Mouse (Mus musculus): ENCODE measurements around the gene Aqp2. TPM values are rescaled to one million over a fixed set of nuclear protein-coding genes. Genes with fewer than 3 reads are reported as not detected.

The Aqp2 gene
- total RNA-seq (2021): 1 to 10 TPM; 1.4 to 2.5 TPM
- long read RNA-seq, experiment 1, partial matches to known transcripts: 0 of 2 reads
- long read RNA-seq, experiment 1, other reads (novel, unspliced or antisense): 0 of 2 reads
- long read RNA-seq, experiment 2, partial matches to known transcripts: 1 of 4 reads
- long read RNA-seq, experiment 2, other reads (novel, unspliced or antisense): 0 of 4 reads

DNA sequence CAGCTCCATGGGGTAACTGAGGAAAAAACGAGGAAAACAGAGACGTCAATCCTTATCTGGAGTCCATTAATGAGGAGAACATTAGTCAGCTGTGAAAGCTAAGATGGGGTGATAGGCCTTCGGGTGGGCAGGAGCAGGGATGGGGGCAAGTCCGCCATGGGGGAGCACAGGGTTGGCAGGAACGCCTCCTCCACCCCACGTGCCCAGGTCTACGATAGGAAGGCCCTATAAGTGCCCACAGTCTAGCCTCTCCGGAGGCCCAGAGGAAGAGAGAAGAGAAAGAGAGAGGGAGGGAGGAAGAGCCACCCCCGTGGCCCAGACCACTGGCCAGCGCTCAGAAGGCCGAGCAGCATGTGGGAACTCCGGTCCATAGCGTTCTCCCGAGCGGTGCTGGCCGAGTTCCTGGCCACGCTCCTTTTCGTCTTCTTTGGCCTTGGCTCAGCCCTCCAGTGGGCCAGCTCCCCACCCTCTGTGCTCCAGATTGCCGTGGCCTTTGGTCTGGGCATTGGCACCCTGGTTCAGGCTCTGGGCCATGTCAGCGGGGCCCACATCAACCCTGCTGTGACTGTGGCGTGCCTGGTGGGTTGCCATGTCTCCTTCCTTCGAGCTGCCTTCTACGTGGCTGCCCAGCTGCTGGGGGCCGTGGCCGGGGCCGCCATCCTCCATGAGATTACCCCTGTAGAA, at the start of gene Aqp2:
Aqp2 (plus strand) TSS at position 254 of the 684 bp plus-strand sequence.
- no peak for DNase-seq (ENCODE audit: low spot score in 2 of 2)

DNA sequence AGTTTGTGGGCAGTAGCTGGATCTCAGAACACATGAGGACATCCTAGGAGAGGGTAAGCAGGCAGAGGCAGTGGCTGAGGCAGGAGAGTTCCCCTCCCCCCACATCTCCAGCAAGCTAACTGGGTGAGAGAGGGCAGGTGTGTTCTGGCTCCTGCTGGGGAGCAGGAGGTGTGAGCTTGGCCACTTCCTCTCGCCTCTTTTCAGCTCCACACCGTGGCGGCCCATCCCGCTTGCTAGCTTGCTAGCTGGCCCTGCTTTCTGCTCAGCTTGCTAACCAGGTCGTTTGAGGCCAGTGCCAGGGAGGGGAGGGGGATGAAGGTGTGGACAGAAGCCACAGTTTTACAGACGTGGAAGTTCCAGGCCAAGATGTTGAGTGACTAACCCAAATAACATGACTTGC, 47.7 kb upstream of the Aqp2 start:
- no peak for DNase-seq (ENCODE audit: low spot score in 2 of 2)

DNA sequence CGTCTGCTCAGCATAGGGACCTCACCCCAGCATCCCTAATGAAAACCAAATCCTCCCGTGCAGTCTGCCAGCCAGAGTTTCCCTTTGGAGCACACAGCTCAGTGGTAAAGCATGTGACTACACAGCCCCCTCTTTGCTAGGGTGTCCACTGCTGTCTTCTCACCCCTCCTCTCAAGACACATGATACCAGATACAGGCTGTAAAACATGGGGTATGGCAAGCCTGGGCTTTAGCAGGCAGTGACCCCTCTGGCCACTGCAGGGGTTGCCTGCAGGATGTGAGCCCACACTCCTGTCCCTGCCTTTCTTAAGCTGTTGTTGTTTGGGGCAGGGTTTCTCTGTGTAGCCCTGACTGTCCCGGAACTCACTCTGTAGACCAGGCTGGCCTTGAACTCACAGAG, 46.8 kb upstream of the Aqp2 start:
- DNase-seq (ENCODE audit: low spot score in 2 of 2): no peak

DNA sequence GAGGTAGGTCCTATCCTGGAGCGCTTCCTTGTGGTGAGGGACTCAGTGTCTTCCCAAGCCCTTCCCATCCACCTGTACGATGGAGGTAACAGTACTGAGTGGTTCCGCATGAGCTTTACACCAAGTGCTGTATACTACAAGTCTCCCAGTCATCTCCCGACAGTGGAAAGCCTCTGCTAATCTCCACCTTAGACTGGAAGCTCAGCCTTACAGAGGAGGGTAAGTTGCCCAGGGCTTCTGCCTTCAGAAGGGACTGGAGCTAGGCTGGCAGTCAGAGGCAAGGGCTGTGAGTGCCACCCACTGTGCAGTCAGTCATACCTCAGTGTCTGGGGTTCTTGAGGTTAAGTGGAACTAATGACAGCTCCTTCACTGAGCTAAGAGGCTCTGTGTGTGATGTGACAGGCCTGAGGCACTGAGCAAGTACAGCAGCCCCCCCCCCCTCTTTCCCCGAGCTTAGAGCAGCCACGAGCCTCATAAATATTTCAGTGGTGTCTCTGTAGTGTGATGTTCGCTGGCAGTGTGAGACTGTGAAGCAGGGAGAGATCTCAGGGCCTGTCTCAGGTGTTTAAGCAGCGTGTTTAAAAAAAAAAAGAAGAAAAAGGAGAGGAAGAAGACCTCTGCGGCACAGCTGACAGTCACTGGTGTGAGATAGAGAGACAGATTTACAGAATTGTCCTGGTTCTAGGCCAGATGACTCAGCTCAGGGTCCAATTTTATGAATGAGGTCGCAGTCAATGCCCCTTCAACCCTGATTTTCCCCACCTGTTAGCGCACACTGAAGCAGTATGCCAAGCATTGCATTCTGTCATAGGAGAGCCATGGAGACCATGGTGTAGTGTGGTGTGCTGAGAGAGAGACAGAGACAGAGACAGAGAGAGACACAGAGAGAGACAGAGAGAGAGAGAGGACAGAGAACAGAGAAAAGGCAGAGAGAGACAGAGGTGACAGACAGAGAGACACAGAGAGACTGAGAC, 41.7 kb upstream of the Aqp2 start:
- no peak for DNase-seq (ENCODE audit: low spot score in 2 of 2)

DNA sequence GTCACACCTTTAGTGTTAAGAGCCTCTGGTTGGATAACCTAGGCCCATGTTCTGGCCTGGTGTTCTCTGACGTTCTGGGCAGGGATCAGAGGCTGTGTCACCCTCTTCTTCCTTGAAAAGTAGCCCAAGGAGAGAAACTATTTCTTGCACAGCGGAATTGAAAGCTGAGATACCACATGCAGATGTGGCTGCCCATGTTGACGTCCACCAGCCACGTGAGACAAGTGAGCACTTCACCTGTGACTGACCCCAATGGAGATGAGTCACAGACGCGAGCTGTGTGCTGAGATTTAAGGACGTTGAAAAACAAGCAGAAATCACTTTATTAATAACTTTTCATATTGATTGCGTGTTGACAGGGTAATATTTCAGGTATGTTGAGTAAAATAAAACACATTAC, 39.0 kb upstream of the Aqp2 start:
- no peak for DNase-seq (ENCODE audit: low spot score in 2 of 2)

DNA sequence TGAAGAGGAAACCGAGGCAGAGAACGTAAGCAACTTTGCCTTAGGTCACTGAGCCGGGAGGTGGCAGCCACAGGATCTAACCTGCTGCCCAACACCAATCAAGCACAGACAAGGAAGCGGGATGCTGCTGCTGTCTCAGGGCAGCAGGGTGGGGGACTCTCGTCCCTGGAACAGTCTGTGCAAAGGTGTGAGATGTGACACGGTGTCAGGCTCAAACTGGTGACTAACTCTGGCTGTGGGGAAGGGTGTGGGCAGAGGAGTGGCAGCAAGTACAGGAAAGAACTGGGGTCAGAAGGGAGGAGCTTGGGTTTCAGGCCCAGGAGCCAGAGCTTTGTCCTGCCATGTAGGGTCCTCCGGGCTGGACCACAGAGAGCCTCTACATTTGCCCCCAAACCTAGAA, 34.8 kb upstream of the Aqp2 start:
- DNase-seq (ENCODE audit: low spot score in 2 of 2): no peak

DNA sequence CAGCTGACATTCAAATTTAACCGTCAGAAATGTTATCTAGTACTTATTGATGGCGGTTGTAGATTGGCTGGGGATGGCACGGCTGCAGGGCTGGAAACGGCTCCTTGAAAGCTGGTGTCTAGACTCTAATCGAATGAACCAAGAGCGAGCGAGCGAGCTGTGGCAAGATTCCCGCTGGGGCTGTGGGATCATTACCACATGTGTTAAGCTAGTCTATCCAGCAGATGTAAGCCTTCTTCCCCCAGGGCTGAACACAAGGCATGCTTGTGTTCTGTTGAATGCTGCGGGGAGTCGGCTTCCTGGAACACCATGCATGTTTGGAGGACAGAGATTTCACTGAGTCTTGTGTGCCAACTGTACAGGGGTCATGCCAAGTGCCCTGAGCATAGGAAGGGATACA, 32.3 kb upstream of the Aqp2 start:
- DNase-seq (ENCODE audit: low spot score in 2 of 2): no peak

DNA sequence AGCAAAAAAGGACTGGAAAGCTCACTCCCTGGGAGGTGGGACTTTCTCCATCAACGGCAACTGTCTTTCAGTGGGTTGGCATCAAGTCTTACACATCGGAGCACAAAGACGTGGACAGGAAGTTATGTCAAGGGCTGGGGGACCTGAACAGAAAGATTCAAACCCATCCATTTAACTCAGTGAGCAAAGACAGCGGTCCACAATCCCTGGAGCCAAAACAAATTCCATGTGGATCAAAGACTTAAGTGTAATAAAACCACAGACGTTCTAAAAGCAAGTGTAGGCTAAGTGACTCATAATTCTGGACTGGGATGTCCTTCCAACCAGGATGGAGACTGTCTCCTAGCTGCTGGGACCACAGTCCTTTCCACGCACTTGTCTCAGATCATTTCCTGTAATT, 31.1 kb upstream of the Aqp2 start:
- DNase-seq (ENCODE audit: low spot score in 2 of 2): no peak

DNA sequence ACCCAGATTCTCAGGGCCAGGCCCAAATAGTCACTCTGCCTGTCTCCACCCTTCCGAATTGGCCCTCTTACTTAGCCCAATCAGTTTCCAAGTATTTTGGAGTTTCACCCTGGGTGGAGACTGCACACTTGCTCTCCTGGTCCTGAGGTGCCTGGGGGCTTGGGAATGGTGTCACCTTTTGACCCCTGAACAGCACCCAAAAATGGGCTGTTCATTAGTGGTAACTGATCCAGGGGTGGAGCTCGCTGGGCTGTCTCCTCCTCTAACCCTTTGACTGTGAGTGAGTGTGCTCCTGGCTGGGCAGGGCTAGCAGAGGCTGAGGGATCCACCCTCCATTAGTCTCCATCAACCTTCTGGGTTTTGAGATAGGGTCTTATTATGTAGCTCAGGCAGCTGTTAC, 29.0 kb upstream of the Aqp2 start:
- DNase-seq (ENCODE audit: low spot score in 2 of 2): no peak

DNA sequence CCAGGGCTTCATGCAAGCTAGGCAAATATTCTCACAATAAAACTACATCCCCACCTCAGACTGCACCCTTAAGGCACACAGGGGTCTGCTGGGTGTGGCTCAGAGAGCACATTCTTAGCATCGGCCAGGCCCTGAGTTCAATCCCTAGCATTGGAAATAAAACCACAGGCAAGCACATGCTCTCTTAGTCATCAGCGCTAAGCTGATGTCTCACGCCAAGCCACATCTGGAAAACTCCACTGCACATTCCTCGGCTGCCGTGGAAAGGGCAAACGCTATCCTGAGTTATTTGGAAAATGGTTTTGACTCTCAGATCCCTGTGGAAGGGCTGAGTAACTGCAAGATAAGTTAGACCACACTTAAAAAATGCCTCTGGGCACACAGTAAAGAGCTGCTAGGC, 25.1 kb upstream of the Aqp2 start:
- DNase-seq (ENCODE audit: low spot score in 2 of 2): no peak

DNA sequence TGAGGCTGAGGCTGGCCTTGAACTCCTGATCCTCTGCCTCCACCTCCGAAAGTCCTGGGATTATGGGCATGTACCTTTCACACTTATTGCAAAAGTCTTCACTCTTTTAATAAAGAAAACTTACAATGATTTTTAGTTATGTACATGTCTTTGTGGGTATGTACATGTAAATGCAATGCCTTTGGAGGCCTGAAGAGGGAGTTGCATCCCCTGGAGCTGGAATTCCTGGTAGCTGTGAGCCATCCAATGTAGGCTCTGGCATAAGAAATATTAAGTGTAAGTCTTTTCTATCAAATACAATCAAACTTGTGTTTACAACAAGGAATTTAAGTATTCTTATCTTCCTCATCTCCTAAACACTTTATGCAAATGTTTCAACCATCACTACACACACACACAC, 19.9 kb upstream of the Aqp2 start:
- DNase-seq (ENCODE audit: low spot score in 2 of 2): no peak

DNA sequence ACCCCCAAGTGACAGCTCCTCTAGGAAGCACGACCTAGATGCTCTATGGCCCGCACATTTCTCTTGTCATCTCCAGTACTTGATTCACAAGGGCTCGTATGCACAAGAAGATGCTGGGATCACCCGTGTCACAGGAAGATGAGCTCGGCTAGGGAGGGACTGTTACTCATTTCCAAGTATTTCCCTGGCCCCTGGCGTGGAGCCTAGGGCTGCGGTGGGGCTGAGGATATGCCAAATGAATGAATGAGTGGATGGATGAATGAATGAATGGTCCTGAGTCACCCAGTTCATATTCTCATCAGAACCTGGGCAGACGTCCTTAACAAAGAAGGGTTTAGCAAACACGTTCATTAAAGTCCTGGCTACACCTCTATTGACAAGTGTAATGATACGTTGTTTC, 18.6 kb upstream of the Aqp2 start:
- DNase-seq (ENCODE audit: low spot score in 2 of 2): no peak

DNA sequence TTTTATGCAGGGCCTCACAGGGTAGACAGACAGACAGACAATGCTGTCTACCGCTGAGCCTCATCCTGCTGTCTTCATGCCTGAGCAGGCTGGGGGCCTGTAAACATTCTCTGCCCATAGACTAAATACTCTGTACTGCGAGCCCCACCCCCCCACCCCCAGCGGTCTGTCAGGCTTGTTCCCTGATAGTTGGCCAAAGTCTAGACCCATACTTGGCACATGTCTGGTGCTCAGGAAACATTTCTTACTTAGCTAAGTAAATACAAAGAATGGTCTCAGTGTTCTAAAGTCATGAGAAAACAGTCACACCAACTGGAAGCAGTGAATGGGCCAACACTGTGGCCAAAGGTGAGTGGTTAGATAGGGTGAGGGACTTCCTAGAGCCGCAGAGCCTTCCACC, 11.5 kb upstream of the Aqp2 start:
- DNase-seq (ENCODE audit: low spot score in 2 of 2): no peak

DNA sequence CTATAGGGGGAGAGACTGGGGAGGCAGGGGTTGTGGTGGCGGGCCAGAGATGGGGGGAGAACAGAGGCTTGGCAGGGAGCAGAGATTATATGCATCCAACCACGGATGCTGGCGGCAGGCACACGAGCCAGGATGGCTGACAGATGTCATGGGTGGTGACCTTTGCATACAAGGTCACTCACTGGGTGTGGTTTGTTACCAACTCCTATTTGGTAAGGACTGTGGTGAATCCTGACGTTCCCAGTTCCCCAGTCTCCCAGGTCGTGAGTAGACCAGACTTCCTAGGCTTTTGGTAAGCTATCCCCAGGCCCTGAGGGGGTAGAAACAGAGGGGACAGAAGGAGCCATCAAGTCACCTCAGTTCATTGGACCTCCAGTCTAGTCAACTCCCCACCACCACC, 10.2 kb upstream of the Aqp2 start:
- no peak for DNase-seq (ENCODE audit: low spot score in 2 of 2)

DNA sequence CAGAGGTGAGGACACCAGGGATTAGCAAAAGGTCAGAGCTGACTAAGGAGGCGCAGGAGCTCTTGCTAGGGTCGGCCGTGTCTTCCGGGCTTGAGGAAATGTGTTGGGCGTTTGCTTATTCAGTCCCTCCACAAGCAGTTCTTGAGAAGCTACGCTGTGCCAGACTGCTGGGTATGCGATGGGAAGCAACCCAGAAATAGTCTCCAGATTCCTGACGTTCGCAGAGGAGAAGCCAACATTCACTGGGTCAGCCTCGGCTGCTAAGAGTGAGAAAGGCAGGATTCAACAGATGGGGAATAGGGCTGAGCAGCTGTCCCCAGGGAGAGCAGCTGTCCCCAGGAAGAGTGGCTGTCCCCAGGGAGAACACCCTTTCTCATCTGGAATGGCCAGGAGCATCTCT, 9.7 kb upstream of the Aqp2 start:
- DNase-seq (ENCODE audit: low spot score in 2 of 2): no peak

DNA sequence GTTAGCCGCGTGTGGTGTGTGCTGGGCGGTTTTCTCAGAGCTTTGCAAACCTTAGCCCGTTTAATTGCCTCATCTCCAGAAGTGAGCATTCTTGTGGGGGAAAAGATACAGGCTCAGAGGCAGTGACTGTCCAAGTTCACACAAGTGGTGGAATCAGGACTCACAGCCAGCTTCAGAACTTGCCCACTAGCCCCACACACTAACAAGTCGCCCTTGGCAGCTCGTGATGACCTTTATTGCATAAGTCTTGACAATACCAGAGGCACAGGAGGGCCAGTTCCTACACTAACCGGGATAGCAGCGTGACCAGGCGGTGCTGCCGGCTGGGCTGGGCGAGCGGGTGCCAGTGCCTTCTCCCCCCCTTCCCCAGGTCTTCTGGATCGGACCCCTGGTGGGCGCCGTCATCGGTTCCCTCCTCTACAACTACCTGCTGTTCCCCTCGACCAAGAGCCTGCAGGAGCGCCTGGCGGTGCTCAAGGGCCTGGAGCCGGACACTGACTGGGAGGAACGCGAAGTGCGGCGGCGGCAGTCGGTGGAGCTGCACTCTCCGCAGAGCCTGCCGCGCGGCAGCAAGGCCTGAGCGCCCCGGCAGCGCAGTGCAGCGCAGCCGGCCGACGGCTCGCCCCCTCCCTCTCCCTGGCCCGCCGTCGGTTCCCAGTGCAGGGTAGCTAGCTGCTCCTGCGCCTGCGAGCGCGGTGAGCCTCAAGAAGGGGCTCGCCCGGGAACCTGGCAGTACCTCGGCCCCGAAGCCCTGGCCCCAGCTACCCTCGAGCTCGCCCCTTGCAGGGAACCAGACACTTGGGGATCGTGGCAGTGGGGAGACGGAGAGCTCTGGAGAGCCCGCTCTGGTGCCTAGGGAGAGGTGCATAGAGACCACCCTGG, 4.8 kb downstream of the Aqp2 start:
- DNase-seq (ENCODE audit: low spot score in 2 of 2): no peak

DNA sequence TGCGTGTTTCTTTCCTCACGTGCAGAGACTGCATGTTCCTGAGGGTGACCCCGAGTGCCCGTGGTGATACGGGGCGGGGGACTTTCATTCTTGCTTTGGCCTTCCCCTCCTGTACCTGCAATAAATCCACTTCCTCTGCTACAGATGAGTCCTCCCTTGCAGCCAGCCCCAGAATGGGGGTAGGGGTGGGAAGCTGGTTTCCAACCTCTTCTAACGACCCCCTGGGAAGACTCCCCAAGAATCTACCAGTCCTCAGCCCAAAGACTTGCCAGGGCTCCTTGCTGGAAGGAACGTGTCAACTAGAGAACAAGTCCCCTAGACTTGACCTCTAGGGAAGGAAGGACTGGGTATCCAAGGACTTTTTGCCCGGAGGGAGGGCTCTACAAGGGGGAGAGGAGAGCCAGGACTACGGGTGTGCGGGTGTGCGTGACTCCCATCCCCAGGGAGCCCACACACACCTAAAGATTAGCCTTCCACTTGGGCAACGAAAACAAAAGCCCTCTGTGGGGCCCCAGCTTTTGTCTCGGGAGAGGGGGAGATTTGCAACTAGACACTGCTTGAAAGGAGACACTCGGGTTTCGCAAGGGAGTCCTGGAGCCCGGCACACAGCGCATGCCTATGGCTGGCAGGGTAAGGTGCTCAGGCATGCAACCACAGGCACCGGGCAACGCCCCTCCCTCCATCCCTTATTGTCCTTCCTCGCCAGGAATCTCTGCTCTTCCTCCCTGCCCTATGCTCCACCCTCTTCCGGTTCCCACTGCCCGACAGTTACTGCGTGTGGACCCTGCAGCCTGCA, 5.8 kb downstream of the Aqp2 start:
- no peak for DNase-seq (ENCODE audit: low spot score in 2 of 2)

DNA sequence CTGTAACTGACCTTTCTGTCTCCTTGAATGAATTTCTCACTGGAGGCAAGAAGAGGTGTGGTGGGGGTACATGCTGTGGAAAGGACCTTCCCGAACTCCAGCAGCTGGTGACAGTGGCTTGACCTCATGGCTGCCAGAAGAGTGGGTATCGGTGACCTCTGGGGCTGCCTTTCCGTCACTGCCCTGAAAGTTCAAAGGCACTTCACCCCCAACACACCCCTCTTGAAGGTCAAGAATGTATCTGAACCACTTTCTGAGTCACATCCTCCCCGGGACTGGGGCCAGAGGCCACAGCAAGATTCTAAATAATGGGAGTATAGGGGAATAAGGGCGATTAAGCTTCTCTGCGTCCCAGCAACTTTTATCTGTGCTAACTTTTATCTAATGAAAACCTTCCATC, 6.9 kb downstream of the Aqp2 start:
- DNase-seq (ENCODE audit: low spot score in 2 of 2): no peak

DNA sequence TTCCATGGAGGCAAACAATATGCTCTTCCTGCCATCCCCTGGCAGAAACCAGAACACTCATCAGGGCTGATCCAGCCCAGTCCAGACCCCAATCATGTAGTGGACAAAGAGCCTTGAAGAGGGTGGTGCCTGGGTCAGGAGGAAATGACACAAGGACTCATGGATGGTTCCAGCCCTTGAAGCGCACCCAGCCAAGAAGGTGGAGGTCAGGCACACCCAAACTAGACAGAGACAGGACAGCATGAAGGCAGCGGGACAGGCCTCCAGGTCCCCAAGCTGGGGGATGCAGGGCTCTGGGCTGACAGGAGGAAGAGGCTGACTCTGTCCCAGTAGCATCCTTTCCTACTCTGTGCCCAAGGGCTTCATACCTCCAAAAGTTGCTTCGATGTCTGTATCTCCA, 7.7 kb downstream of the Aqp2 start:
- no peak for DNase-seq (ENCODE audit: low spot score in 2 of 2)

DNA sequence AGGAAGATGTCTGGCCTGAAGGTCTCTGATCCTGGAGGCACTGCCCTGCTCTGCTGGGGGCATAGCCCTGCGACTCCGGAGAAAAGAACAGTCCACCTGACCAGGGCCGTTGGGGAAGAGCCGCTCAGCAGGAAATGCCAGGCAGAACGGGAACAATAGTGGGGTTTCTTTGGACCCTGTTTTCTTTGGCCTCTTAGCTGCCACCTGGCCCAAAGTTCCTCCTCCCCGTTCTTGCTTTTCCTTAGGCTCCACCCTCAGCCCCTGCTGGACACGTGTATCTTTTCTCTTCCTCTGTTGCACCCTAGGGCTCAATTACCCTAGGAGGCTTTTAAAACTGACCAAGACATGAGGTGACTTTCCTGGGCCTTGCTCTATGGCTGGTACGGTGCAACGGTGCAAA, 10.4 kb downstream of the Aqp2 start:
- no peak for DNase-seq (ENCODE audit: low spot score in 2 of 2)

Measured in adrenal gland, adult 18-20 months (tissue).